Mouse (Mus musculus): ENCODE results near the gene Wdr12. TPM values are rescaled to one million over a fixed set of nuclear protein-coding genes. Genes with fewer than 3 reads are reported as not detected.

Gene Wdr12
- polyA plus RNA-seq (2012) = 0.08 and 0.29 TPM in 2 replicates

DNA sequence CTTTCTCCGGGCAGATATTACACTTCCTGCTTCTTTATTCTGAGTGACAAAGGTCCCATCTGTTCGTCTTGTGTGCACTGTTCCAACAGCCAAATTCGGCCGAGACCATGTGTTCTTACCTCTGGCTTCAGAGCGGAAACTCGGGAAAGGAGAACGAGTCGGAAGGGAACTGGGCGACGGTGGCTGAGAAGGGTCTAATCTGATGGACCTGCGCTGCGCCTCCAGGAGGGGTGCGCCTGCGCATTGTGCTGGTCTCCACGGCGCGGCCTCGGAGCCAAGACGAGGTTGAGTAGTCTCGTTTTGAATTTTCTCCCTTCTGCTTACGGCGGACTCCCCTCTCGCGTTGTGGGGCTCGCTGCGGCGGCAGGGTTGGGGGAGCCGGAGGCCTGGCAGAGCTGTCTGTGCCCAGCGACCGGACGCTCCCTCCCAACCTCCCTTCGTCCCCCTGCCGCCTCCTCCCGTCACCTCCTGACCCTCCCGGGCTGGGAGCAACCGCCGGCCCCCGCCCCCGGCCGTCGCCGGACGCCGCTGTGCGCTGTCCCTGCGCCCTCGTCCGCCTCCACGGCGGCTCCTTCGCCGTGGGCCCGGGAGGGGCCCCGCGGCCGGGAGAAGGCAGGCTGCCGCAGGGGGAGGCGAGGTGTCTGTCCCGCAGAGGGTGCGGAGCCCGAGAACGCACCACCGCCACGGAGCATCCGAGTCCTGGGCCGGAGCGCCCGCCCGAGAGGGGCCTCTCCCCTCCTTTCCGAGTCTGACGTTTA lies at the start of gene Wdr12, which contains the start of gene Carf:
TSS of gene Wdr12 (minus strand) at position 622 of the 758 bp plus-strand sequence.
TSS of gene Carf (plus strand) at position 224 of the 758 bp plus-strand sequence.
- Histone ChIP-seq H3K9me3 (ENCODE audit: control insufficient read depth, low read length) (no peaks in the 10 kb centered on the region), H3K4me1 (ENCODE audit: control insufficient read depth) (peaks cover 19% of the 10 kb centered on the region), H3K27me3 (ENCODE audit: control insufficient read depth) (no peaks in the 10 kb centered on the region), H3K4me3 (replicated peaks) (peak within 1 kb of the TSS; percentile 92), H3K36me3 (ENCODE audit: control insufficient read depth) (peaks cover 18% of the 10 kb centered on the region)
- TF ChIP-seq GATA1 (IDR thresholded peaks at IDR 0.05; ENCODE audit: low read length) (no peak), TAL1 (IDR thresholded peaks at IDR 0.05; ENCODE audit: low read length) (no peak)

- Histone ChIP-seq H3K9me3 (ENCODE audit: control insufficient read depth, low read length) (no peaks in the 10 kb centered on the region), H3K27me3 (ENCODE audit: control insufficient read depth) (no peaks in the 10 kb centered on the region)
- TF ChIP-seq GATA1 (IDR thresholded peaks at IDR 0.05; ENCODE audit: low read length) (no peak), TAL1 (IDR thresholded peaks at IDR 0.05; ENCODE audit: low read length) (no peak)
These were observed 38.9 kb upstream of the Wdr12 start for GRCm38 (mm10) chr1:60137346-60137745.

DNA sequence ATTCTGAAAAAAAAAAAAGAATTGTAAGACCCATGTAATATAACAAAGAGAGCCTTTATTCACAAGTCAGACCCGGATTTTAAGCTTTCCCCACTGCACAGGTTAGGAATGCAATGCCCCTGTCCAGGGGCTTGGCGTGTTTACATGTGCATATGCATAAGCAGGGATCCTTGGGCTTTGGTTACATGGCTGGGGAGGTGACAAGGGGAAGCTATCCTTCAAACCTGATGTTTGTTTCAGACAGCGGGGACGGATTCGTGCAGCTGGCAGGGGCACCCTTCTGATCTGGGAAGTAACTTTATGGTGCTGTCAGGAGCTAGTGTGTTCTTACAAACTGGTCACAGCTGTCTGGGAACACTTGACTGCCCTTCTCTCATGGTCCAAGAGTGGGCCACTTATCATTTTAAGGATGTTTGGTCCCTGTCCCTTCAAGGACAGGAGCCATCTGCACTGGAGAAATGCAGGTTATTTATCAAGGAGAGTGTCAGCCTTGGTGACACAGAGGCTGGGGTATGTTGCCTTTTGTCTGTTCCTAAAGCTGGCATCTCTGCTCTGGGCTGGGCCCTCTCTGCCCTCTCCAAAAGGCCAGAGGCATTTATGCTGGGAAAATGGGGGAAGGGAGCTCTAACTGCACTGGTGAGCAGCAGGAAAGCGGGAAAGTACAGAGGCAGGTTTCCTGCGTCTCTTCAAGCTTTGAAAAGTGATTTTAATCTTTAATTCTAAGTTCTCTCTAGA lies 19.4 kb upstream of the Wdr12 start:
- H3K27me3 ChIP-seq (ENCODE audit: control insufficient read depth) = no peaks in the 10 kb centered on the region
- H3K4me3 ChIP-seq (replicated peaks) = no peak overlapping the region
- H3K36me3 ChIP-seq (ENCODE audit: control insufficient read depth) = peaks cover 4% of the 10 kb centered on the region
- TF ChIP-seq GATA1 (IDR thresholded peaks at IDR 0.05; ENCODE audit: low read length) (no peak), TAL1 (IDR thresholded peaks at IDR 0.05; ENCODE audit: low read length) (no peak)
- H3K9me3 ChIP-seq (ENCODE audit: control insufficient read depth, low read length) = no peaks in the 10 kb centered on the region
- no peaks in the 10 kb centered on the region for H3K4me1 ChIP-seq (ENCODE audit: control insufficient read depth)

More at GRCm38 (mm10) chr1:60137346-60137745, 38.9 kb upstream of the Wdr12 start:
- Histone ChIP-seq H3K4me1 (ENCODE audit: control insufficient read depth) (no peaks in the 10 kb centered on the region), H3K4me3 (replicated peaks) (no peak overlapping the region), H3K36me3 (ENCODE audit: control insufficient read depth) (peaks cover 2% of the 10 kb centered on the region; the same call in 1 of the 2 replicates)

- H3K36me3 ChIP-seq (ENCODE audit: control insufficient read depth) = peaks cover 17% of the 10 kb centered on the region
These were observed 6.1 kb upstream of the Wdr12 start for GRCm38 (mm10) chr1:60104582-60104981.

GRCm38 (mm10) chr1:60098839-60099238 lies 394 bp upstream of the Wdr12 start:
- Histone ChIP-seq H3K36me3 (ENCODE audit: control insufficient read depth) (peaks cover 15% of the 10 kb centered on the region), H3K4me1 (ENCODE audit: control insufficient read depth) (peaks cover 19% of the 10 kb centered on the region), H3K9me3 (ENCODE audit: control insufficient read depth, low read length) (no peaks in the 10 kb centered on the region), H3K27me3 (ENCODE audit: control insufficient read depth) (no peaks in the 10 kb centered on the region), H3K4me3 (replicated peaks) (peak overlapping the region; percentile 92)
- TF ChIP-seq GATA1 (IDR thresholded peaks at IDR 0.05; ENCODE audit: low read length) (no peak), TAL1 (IDR thresholded peaks at IDR 0.05; ENCODE audit: low read length) (no peak)

More at GRCm38 (mm10) chr1:60104582-60104981, 6.1 kb upstream of the Wdr12 start:
- Histone ChIP-seq H3K9me3 (ENCODE audit: control insufficient read depth, low read length) (no peaks in the 10 kb centered on the region), H3K27me3 (ENCODE audit: control insufficient read depth) (no peaks in the 10 kb centered on the region), H3K4me3 (replicated peaks) (no peak overlapping the region), H3K4me1 (ENCODE audit: control insufficient read depth) (no peaks in the 10 kb centered on the region)
- no peak for TF ChIP-seq GATA1 (IDR thresholded peaks at IDR 0.05; ENCODE audit: low read length)
- TF ChIP-seq TAL1 (IDR thresholded peaks at IDR 0.05; ENCODE audit: low read length) = no peak

DNA sequence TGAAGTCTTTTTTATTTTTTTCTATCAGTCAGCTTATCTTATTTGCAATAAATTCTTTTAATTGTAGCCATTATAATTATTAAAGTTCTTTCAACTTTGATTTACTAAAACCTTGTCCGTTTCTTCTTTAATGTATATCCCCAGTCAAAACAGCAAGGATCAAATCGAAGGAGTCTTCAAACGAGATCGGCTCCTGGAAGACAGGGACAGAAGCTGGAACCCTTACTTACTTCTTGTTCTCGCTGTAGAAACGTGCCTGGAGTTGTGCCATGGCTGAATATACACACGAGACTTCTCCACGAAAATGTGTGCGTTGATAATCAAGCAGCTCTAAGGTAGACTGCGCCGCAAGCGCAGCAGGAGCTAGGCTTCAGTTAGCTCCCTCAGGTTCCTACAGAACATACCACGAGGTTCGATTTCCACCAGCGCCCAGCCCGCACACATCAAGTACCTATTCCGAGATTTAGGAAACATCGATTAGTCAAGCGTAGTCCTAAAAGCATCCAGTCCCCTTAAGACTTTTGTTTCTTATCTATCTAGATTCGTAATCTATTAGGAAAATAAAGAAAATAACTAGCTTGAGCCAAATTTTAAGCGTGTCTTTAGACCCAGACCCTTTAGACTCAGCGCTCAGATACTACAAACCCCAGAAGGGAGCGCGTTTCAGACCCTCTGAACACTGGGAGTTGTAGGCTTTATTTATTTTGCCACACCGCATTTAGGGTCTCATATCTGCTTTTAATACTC lies 995 bp downstream of the Wdr12 start:
- H3K36me3 ChIP-seq (ENCODE audit: control insufficient read depth) = peaks cover 26% of the 10 kb centered on the region
- H3K4me3 ChIP-seq (replicated peaks) = peak overlapping the region; percentile 92
- TF ChIP-seq GATA1 (IDR thresholded peaks at IDR 0.05; ENCODE audit: low read length) (no peak), TAL1 (IDR thresholded peaks at IDR 0.05; ENCODE audit: low read length) (no peak)
- H3K4me1 ChIP-seq (ENCODE audit: control insufficient read depth) = peaks cover 19% of the 10 kb centered on the region
- no peaks in the 10 kb centered on the region for H3K9me3 ChIP-seq (ENCODE audit: control insufficient read depth, low read length)
- no peaks in the 10 kb centered on the region for H3K27me3 ChIP-seq (ENCODE audit: control insufficient read depth)

DNA sequence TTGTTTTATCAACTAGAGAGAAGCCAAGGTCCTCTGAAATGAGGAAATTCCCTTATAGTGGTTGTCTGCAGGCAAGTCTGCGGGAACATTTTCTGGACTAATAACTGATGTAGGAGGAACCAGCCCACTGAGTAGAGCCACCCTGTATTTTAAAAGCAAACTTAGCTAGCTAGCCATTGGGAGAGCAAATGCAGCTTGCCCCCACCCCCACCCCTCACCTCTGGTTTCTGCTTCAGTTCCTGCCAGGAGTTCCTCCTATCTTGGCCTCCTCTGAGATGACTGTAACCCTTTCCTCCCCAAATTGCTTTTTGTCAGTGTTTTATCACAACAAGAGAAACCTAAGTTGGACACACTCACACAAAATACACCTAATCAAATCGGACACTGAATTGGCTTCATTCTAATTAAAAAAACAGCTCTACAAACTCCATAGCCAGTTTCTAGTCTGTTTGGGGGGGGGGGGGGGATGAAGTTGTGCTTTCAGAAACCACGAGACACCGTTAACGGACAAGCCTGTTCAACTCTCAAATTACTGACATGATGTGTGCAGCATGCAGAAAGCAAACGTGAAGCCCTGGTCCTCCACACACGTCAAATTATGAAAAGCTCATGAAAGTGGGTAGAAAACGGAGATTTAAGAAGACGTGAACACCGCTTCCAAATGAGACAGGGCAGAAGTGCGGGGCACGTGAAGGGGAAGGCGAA lies 1.7 kb downstream of the Wdr12 start:
- Histone ChIP-seq H3K4me3 (replicated peaks) (peak overlapping the region; percentile 92), H3K27me3 (ENCODE audit: control insufficient read depth) (no peaks in the 10 kb centered on the region), H3K9me3 (ENCODE audit: control insufficient read depth, low read length) (no peaks in the 10 kb centered on the region), H3K36me3 (ENCODE audit: control insufficient read depth) (peaks cover 32% of the 10 kb centered on the region), H3K4me1 (ENCODE audit: control insufficient read depth) (peaks cover 19% of the 10 kb centered on the region)
- TF ChIP-seq GATA1 (IDR thresholded peaks at IDR 0.05; ENCODE audit: low read length) (no peak), TAL1 (IDR thresholded peaks at IDR 0.05; ENCODE audit: low read length) (no peak)

DNA sequence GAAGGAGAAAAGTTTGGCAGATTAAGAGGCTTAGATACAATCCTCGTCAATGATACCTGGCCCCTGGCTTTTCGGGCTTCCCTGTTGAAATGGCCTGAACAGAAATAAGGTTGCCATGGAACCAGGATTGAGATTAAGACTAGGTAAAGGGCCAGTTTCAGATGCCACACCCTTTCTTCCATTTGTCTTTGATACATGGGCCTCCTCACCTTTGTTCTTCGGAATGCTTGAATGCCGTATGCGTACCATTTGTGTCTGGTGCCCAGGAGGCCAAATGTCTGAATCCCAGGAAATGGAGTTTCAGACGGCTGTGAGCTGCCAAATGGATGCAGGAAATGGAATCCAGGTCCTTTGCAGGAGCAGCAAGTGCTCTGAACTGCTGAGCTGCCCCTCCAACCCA lies 22.0 kb downstream of the Wdr12 start:
- TF ChIP-seq TAL1 (IDR thresholded peaks at IDR 0.05; ENCODE audit: low read length) = no peak
- Histone ChIP-seq H3K4me3 (replicated peaks) (no peak overlapping the region), H3K9me3 (ENCODE audit: control insufficient read depth, low read length) (no peaks in the 10 kb centered on the region), H3K36me3 (ENCODE audit: control insufficient read depth) (peaks cover 51% of the 10 kb centered on the region), H3K4me1 (ENCODE audit: control insufficient read depth) (no peaks in the 10 kb centered on the region), H3K27me3 (ENCODE audit: control insufficient read depth) (no peaks in the 10 kb centered on the region)
